Mouse (Mus musculus) adipocyte (in vitro differentiated cells): Measurements from ENCODE around the gene Fbxw4.

Experiments used
- DNase-seq: peaks from one replicate; pipeline ENCODE4 v3.0.0-alpha.2; 2016; ENCODE audit warnings: low spot score

Fbxw4 gene

DNA sequence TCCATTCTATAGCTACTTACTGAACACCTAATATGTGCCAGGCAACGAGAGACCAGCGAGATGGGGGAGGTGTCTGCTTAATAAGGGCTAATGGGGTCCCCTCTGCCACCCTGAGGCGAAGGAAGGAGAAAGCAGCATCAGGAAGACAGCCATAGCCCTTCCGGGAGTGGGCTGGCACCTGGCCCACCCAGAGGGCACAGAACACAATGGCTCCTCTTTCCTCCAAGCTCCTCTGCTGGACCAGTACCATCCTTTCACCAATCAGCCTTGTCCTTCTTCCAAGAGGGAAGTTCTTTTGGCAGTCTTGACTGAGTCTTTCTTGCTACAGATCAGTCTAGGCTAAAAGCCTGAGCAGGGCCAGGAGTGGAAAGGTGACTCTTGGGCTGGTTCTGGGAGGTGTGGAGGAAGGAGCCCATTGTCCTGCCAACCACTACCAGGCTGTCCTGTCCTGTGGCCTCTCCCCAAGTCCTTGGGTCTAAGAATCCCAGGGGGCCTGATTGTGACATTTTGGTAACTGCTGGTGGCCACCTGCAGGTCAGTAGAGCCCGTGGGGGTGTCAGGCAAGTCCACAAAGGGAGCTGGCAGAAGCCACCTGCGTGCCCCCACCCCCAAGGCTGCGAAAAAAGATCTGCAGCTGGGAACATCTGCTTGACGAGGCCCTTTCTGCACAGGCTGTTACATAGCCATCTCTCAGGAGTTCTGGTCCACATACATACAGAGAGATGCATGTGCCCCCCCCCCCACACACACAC is 119.3 kb downstream of the Fbxw4 start:
- DNase-seq, result peak; percentile 42

DNA sequence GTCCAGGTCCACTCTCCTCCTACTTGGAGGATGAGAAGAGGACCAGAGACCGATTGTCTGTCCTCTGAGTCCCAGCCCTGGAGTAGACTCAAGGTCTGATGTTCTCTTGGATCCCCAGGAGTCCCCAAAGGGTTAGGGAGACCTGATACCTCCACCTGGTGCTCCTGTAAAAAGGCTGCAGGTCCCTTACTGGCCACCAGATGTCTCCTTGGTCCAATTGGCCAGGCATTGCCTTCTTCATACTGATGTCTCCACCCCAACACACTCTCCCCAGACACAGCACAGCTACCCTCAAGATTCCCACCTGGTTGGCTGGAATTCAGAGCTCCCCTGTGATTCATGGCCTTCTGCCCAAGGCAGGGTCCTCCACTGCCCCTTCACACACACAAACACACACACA is 122.6 kb downstream of the Fbxw4 start:
- peak; percentile 54 for DNase-seq

DNA sequence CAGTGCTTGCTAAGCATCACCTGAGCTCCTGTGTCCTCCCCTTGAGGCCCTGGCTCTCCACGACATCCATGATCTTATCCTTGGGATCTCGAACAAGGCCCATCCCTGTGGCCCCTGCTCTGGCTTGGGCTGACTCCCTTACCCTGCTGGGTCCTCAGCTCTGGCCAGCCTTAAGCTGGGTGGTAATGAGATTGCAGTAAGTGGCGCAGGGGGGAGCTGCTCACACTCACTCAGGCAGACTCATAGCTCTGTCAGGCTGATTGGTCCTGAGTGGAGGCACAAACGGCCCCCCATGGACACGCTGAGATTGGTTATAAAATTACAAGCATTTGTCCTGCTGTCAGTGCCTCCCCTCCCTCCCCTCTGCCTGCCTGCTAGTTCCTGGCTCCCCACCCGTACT is 124.2 kb downstream of the Fbxw4 start:
- no peak for DNase-seq

DNA sequence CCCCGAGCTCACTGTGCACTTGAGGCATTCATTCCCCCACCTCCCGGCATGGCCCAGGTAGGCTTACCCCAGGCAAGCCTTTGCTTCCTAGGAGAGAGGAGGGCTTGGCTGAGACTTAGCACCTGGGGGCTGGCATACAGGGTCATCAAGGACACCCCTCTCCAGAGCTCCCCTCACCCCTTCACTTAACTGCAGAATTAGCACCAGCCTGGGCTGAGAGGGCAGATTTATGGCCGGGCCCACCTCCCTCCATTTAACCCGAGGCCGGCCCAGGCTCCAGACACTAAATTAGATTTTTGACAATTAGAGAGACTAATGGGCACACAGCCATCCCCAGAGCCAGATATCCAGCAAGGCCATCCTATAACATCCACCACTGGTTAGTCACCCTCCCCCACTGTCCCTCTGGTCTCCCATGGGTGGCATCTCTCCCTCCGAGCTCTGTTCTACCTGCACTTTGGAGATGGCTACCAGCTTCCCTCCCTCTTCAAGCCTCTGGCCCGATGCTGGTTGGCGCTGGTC is 124.8 kb downstream of the Fbxw4 start:
- DNase-seq, result no peak

DNA sequence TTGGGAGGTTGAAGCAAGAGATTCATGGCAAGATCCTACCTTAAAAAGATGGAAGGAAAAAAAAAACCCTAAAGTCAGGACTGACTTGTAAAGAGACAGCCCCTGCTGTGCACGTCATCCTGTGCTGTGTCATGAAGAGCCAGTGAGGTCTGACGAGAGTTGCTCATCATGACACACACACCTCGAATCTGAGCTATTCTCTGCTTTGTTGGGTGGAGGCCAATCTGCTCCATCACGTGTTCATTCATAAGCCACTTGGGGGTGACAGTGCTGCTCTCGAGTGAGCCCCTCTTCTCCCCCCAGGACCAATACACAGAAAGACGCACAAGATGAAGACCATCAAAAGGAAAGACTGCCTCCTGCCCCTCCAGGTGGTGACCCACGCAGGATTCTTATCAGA is 126.5 kb downstream of the Fbxw4 start:
- DNase-seq, result no peak

DNA sequence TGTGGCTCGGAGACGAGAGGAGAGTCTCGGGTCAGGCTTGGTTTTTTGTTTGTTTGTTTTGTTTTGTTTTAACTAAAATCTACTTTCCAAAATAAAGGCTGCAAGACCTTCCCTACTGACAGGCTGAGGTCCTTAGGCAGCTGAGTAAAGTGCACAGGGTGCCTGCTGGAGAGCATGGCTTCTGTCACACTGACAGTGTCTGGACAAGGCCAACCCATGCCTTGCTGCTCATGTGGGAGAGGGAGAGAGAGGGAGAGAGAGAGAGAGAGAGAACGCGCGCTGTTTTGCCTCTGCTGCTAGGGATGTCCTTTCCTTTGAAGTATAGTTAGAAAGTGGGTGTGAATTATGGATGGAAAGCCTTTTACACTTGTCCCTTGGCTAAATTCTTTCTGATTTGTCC is 128.6 kb downstream of the Fbxw4 start:
- DNase-seq, result no peak

DNA sequence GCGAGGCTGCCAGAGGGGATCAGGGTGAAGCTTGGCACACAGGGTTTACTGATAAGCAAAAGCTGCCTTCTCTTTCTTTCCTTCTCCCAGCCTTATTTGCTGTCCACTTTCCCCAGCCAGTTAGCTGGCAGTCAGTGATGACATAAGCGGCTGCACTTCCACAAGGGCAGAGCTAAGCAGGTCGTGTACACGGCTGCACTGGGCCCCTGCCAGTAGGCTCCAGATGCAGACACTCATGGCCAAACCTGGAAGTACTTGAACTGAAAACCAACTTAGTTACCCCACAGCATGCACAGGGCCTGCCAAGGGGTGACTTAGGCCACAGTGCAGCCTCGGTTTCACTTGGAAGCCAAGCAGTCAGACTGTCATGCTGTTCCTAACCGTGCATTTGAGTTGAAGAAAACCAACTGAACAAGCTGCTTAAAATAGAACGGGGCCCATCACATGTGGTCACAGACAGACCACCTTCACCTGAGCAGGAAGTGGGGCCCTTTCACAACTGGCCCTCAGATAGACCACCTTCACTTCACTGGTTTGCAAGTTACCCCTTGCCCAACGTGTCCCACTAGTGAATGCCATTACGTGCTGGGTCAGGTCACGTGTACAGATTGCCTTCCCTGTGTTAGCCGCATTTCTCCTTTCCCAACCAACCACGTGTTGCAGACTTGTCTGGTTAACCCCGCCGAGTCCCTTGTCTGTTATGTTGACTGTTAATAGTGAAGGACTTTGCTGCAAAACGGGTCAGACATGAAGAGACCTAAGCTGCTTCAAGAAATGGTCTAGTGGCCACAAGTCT is 129.7 kb downstream of the Fbxw4 start:
- peak; percentile 56 for DNase-seq

DNA sequence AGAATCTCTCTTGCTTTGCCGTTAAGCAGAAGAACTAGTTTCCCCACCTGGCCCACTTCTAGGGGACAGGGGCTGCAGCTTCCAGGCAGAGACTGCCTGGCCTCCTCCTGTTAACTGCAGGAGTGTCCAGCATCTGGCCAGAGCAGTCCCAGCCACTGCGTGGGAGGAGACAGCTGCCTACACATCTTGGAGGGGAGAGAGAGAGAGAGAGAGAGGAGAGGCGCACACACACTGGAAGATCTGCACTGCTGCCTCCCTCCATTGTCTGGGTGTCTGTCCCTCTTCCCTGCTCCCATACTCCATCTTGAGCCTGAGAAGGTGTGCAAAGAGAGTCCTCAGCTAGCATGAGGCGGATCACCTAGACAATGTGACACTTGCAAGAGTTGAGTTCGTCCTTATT is 130.8 kb downstream of the Fbxw4 start:
- DNase-seq, result no peak
